Mouse (Mus musculus): ENCODE measurements around the gene Shbg. TPM values are rescaled to one million over a fixed set of nuclear protein-coding genes. Genes with fewer than 3 reads are reported as not detected.
A peak's percentile ranks its signal among the peaks of the same experiment; 100 is the strongest.

Shbg gene
- total RNA-seq, 4 experiments from 2014 or later: not detected

- DNase-seq: no peak
Measured at GRCm38 (mm10) chr11:69594853-69595252, 22.9 kb downstream of the Shbg start.

GRCm38 (mm10) chr11:69592799-69593198, 24.9 kb downstream of the Shbg start:
- DNase-seq: no peak

GRCm38 (mm10) chr11:69591899-69592637, 25.6 kb downstream of the Shbg start:
- no peak for DNase-seq

GRCm38 (mm10) chr11:69591424-69591823, 26.3 kb downstream of the Shbg start:
- DNase-seq: no peak

GRCm38 (mm10) chr11:69590622-69591021, 27.1 kb downstream of the Shbg start:
- DNase-seq: no peak

GRCm38 (mm10) chr11:69589207-69589834, 28.4 kb downstream of the Shbg start:
- DNase-seq: no peak

- no peak for DNase-seq
Measured at GRCm38 (mm10) chr11:69585718-69586325, 31.9 kb downstream of the Shbg start.

GRCm38 (mm10) chr11:69584937-69585336, 32.8 kb downstream of the Shbg start:
- no peak for DNase-seq

- no peak for DNase-seq
Measured at GRCm38 (mm10) chr11:69584008-69584407, 33.7 kb downstream of the Shbg start.

GRCm38 (mm10) chr11:69582230-69582805, 35.4 kb downstream of the Shbg start:
- no peak for DNase-seq

GRCm38 (mm10) chr11:69581814-69582213, 35.9 kb downstream of the Shbg start:
- no peak for DNase-seq

GRCm38 (mm10) chr11:69581147-69581688, 36.5 kb downstream of the Shbg start:
- peak; percentile 87 for DNase-seq

- no peak for DNase-seq
Measured at GRCm38 (mm10) chr11:69580572-69581146, 37.0 kb downstream of the Shbg start.

- peak; percentile 92 for DNase-seq
Measured at GRCm38 (mm10) chr11:69580091-69580514, 37.6 kb downstream of the Shbg start, which contains the start of the genes Wrap53 and Trp53. Gene Wrap53, minus strand, starts transcription at chr11:69580255. Gene Trp53, plus strand, starts transcription at chr11:69580359.

GRCm38 (mm10) chr11:69579128-69580017, 38.3 kb downstream of the Shbg start:
- DNase-seq: peak; percentile 96

- no peak for DNase-seq
Measured at GRCm38 (mm10) chr11:69578301-69578700, 39.4 kb downstream of the Shbg start.

- DNase-seq: no peak
Measured at GRCm38 (mm10) chr11:69576307-69576706, 41.4 kb downstream of the Shbg start.

GRCm38 (mm10) chr11:69575220-69575619, 42.5 kb downstream of the Shbg start:
- no peak for DNase-seq

GRCm38 (mm10) chr11:69565131-69565530, 52.6 kb downstream of the Shbg start:
- no peak for DNase-seq

All from adrenal gland, adult 8-10 months (tissue).